Mouse (Mus musculus): ENCODE measurements at regions not wholly inside any gene's neighbourhood (a gene's known extent, or its start where the extent isn't known, plus 50 kb on each side); places are given as distances from the start of the nearest gene placed in this dataset.

DNA sequence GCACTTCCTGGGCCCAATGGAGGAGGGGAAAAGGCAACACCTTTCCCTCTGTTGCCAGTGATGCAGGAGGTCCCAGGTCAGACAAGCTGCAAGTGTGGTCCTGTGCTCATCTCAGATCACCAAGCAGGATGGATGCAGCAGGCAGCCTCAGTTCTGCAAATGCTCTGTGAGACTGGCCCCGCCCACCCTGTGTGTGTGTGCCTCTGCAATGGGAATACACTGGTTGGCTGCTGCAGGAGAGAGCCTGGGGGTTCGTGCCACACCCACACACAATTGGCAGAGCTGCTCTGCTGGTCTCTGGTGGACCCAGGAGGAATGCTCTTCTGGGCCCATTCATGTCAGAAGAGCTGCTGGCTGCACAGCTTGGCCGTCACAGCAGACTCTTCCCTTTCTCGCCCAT is 102.2 kb upstream of the Igsf21 start:
- Histone ChIP-seq H3K9ac (no peak overlapping the region), H3K4me1 (0 out of 2 replicates have a peak, but pooled peaks cover 12% of the 10 kb centered on the region), H3K36me3 (no peaks in the 10 kb centered on the region), H3K4me2 (replicated peaks) (no peak overlapping the region), H3K27me3 (replicated peaks) (no peaks in the 10 kb centered on the region), H3K4me3 (no peak overlapping the region), H3K9me3 (no peaks in the 10 kb centered on the region), H3K27ac (no peak overlapping the region)
- no peak for ATAC-seq (ENCODE audit: low FRiP score, low read depth)
- WGBS = 52% methylated on average over 4 of the region's 4 CpGs

DNA sequence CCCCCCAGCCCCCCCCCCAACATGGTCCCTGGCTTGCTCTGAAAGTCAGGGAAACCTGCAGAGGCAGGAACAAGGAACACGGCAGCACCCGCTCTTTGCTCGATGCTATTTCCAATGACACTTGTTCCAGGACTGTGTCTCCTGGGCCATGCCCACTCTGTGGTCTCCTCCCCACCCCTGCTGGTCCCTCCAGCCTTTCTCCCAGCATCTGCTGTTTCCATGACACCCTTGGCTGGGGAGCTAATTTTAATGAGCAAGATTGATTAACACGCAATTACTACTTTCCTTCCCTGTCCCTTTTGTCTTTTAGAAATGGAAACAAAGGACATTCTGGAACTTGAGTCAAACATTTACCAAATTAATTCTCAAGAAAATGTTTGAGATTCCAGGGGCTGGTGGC is 83.6 kb upstream of the Igsf21 start:
- H3K27me3 ChIP-seq (replicated peaks) = no peaks in the 10 kb centered on the region
- no peak overlapping the region for H3K4me2 ChIP-seq (replicated peaks)
- no peak overlapping the region for H3K9ac ChIP-seq
- WGBS = 83% methylated on average over 4 of the region's 4 CpGs
- no peak overlapping the region for H3K27ac ChIP-seq
- ATAC-seq (ENCODE audit: low FRiP score, low read depth) = no peak
- no peaks in the 10 kb centered on the region for H3K9me3 ChIP-seq
- H3K36me3 ChIP-seq = no peaks in the 10 kb centered on the region
- no peak overlapping the region for H3K4me3 ChIP-seq
- no peaks in the 10 kb centered on the region for H3K4me1 ChIP-seq

DNA sequence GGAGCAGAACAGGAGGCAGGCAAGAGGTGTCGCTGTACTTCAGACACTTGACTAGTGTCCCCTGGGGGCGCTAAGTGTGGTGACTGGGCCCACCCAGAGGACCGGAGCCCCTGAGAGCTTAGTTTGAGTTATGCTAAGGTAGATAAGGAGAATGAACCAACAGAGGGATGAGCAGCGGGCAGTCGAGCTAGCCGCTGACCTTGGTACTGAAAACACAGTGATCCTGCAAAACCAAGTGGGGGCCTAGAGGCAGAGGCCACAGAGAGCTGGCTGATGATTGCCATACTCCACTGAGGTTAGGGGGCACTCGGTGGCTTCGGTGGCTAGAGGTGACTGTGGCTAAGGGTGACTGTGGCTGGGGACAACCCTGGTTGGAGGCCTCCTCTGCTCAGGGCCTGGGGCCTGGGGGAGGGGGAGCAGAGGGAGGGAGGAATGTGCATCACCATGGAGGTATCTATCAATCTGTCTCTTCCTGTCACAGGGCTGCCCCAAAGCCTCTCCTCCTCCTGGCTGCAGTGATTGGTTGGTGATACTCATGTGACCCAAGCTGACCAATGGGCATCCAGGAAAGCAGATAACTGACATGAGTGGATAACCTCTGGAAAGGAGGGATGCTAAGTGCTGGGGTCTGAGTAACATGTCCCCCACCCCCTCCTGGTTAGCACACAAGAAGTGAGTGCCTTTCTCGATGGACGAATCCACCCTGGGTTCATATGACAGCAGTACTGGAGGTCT is 80.3 kb upstream of the Igsf21 start:
- Histone ChIP-seq H3K4me2 (replicated peaks) (no peak overlapping the region), H3K9ac (no peak overlapping the region), H3K27me3 (replicated peaks) (no peaks in the 10 kb centered on the region), H3K4me1 (no peaks in the 10 kb centered on the region), H3K36me3 (no peaks in the 10 kb centered on the region), H3K4me3 (no peak overlapping the region), H3K27ac (no peak overlapping the region), H3K9me3 (peaks cover 12% of the 10 kb centered on the region)
- 26% methylated on average over 10 of the region's 10 CpGs for WGBS
- no peak for ATAC-seq (ENCODE audit: low FRiP score, low read depth)

DNA sequence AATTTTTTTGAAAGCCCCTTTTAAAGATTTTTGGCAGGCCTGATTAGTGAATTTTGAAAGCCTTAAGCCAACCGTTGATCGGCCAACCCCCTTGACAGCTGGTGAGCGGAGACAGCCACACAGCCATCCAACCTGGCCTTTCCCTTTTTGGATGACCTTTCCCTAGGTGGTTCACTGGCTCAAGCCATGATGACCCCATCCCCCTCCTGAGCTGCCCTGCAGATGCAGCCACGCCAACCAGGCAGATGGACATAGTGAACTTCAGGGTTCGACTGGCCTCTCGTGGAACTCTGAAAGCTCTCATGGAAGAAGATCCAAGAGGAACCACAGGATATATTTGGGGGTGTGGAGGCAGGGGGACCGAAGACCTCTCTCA is 79.1 kb upstream of the Igsf21 start:
- no peak for ATAC-seq (ENCODE audit: low FRiP score, low read depth)
- 86% methylated on average over 7 of the region's 7 CpGs for WGBS
- H3K4me2 ChIP-seq (replicated peaks) = no peak overlapping the region

DNA sequence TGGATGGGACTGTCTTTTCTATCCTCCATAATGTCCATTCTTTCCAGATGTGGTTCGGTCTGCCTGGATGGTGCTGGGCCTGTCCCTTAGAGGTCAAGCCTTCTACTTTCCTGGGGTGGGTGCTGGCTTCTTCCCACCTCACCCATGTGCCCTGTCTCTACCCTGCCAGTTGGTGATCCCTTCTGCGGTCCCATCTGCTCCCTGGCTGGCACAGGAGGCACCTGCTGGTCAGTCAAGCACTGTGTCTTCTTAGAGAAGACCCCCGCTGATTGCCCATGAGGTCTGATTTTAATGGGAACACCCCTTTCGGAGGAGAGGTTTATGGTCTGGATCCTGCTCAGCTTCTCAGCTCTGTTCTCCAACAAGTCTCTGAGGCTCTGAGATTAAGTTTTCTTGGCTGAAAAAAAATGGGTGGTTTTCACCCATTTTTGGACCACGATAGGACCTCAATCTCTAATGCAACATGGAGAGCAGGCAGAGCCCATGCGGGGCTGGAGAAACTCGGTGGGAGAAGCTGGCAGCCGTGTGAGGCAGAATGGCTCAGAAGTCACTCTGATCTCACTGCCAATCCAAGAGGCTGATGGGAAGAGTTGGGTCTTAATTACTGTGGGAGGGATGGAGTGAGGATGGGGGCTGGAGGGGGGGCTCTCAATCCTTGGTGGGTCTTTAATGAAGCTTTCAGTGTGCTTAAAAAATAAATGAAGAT is 78.5 kb upstream of the Igsf21 start:
- H3K4me3 ChIP-seq = no peak overlapping the region
- peaks cover 12% of the 10 kb centered on the region for H3K9me3 ChIP-seq
- no peaks in the 10 kb centered on the region for H3K4me1 ChIP-seq
- no peak overlapping the region for H3K9ac ChIP-seq
- no peaks in the 10 kb centered on the region for H3K36me3 ChIP-seq
- no peak overlapping the region for H3K4me2 ChIP-seq (replicated peaks)
- ATAC-seq (ENCODE audit: low FRiP score, low read depth) = no peak
- 87% methylated on average over 8 of the region's 8 CpGs for WGBS
- H3K27me3 ChIP-seq (replicated peaks) = no peaks in the 10 kb centered on the region
- no peak overlapping the region for H3K27ac ChIP-seq

More for the DNA sequence above, 79.1 kb upstream of the Igsf21 start:
- Histone ChIP-seq H3K9ac (no peak overlapping the region), H3K27me3 (replicated peaks) (no peaks in the 10 kb centered on the region), H3K36me3 (no peaks in the 10 kb centered on the region), H3K4me3 (no peak overlapping the region), H3K27ac (no peak overlapping the region), H3K4me1 (no peaks in the 10 kb centered on the region), H3K9me3 (peaks cover 12% of the 10 kb centered on the region)

DNA sequence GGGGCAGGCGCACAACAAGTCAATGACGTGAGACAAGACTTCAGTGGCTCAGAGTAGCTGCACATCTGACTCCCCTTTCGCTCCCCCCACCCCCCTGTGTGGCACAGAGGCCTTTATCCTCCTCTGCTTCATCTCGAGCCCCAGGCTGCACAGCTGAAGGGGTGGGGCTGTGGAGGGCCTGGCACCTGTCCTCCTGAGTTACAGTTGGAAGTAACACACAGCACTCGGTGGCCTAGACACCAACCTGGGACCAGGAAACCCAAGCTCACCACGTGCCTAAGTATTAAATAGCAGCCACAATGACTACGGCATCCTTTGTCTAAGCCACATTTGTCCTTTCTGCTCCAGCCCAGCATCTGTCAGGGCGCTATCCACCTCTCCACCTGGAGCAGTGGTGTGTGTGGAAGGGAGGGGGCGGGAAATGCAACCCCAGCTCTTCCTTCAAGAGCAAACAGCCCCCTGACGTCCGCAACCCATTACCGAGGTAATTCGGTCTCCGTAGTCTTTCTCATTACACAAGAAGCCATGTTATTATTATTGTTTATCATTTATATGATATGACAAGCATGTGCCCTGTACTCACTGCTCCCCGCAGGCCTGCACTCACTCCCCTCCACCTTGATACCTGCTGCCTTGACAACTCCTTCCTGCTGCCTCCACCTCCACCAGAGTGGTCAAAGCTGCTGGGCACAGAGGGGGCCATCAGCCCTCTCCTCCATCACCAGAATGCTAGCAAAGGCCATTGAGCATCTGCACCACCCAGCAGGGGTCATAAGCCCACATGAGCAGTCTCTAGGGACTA is 73.7 kb upstream of the Igsf21 start:
- ATAC-seq (ENCODE audit: low FRiP score, low read depth) = no peak
- Histone ChIP-seq H3K27me3 (replicated peaks) (no peaks in the 10 kb centered on the region), H3K9ac (no peak overlapping the region)

DNA sequence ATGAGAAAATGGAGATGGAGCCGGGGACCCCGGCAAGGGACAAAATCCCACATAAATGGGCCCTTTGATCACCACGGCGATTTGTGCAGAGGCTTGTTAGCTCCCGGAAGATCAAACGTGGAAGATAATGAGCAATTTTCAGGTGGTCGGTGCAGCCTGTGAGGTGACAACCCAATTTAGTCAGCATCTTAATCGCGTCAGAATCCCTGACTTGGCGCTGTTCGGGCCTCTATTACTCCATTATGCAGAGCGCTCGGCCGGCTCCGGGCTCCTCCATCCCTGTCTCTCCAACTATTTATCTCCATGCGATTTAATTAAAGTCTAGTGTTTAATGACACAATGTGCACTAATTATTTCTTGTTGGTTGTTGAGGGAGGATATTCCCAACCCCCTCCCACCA is 66.1 kb upstream of the Igsf21 start:
- Histone ChIP-seq H3K36me3 (no peaks in the 10 kb centered on the region), H3K9me3 (peaks cover 3% of the 10 kb centered on the region; the same call in 1 of the 2 replicates), H3K4me1 (peaks cover 7% of the 10 kb centered on the region), H3K4me3 (no peak overlapping the region), H3K27ac (no peak overlapping the region), H3K27me3 (replicated peaks) (no peaks in the 10 kb centered on the region), H3K4me2 (replicated peaks) (no peak overlapping the region), H3K9ac (no peak overlapping the region)
- 61% methylated on average over 16 of the region's 16 CpGs for WGBS
- ATAC-seq (ENCODE audit: low FRiP score, low read depth) = no peak

More for the DNA sequence above, 73.7 kb upstream of the Igsf21 start:
- Histone ChIP-seq H3K4me2 (replicated peaks) (no peak overlapping the region), H3K4me3 (no peak overlapping the region), H3K27ac (no peak overlapping the region), H3K4me1 (peaks cover 7% of the 10 kb centered on the region), H3K36me3 (no peaks in the 10 kb centered on the region), H3K9me3 (peaks cover 12% of the 10 kb centered on the region)
- WGBS = 70% methylated on average over 15 of the region's 15 CpGs

DNA sequence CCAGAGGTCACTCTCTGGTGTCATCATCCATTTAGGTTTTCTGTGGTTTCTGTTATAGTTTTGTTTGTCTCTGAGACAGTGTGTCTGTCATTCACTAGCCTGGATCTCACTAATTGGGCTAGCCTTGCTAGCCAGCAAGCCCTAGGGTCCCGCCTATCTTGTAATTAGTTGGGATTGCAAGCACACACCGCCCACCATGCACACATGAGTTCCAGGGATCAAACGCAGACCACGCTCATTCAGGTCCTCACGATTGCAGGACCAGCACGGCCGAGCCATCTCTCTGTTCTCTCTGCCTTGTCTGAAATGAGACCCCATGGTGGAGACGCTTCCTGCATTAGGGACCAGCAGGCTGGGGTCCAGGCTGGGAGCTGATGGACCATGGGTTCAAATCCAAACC is 60.9 kb upstream of the Igsf21 start:
- no peaks in the 10 kb centered on the region for H3K27me3 ChIP-seq (replicated peaks)
- ATAC-seq (ENCODE audit: low FRiP score, low read depth) = no peak
- no peaks in the 10 kb centered on the region for H3K9me3 ChIP-seq
- WGBS = 86% methylated on average over 8 of the region's 8 CpGs
- H3K36me3 ChIP-seq = no peaks in the 10 kb centered on the region
- H3K4me3 ChIP-seq = no peak overlapping the region
- no peak overlapping the region for H3K4me2 ChIP-seq (replicated peaks)
- H3K4me1 ChIP-seq = no peaks in the 10 kb centered on the region
- no peak overlapping the region for H3K9ac ChIP-seq
- H3K27ac ChIP-seq = no peak overlapping the region

DNA sequence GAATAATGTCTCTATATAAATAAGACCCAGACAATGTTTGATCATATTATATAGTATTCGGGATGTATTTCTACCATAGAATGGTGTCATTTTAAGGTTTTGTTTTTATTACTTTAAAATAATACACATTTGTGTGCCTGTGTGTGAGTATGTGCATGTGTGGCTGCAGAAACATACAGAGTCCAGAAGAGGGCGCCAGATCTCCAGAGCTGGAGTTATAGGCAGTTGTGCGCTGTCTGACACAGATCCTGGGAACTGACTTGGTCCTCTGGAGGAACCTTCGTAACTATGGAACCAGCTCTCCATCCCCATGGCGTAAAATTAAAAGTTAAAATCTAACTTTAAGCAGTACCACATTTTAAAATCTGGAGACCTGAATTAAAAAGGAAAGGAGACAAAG is 58.4 kb upstream of the Igsf21 start:
- H3K4me1 ChIP-seq = no peaks in the 10 kb centered on the region
- no peak overlapping the region for H3K9ac ChIP-seq
- H3K9me3 ChIP-seq = no peaks in the 10 kb centered on the region
- H3K4me2 ChIP-seq (replicated peaks) = no peak overlapping the region
- no peaks in the 10 kb centered on the region for H3K36me3 ChIP-seq
- no peaks in the 10 kb centered on the region for H3K27me3 ChIP-seq (replicated peaks)
- no peak overlapping the region for H3K27ac ChIP-seq
- H3K4me3 ChIP-seq = no peak overlapping the region
- WGBS = 77% methylated on average over 5 of the region's 5 CpGs
- no peak for ATAC-seq (ENCODE audit: low FRiP score, low read depth)

DNA sequence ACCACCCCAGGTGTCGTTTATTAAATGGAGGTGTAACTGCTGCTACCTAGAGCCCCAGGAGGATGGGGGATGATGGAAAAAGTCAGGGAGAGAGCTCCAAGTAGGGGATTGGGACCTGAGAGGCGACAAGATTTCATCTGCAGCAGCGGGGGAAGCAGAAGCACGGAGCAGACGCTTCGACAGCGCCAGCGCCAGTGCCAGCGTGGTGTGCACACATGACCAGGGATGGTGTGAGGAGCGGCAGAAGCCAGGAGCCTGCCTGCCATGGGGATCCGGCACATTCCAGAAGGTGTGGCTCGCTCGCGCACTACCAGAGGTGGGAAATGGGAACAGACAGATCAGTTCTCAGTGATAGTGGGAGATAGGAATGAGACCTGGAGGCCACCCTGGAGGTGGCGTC is 55.1 kb upstream of the Igsf21 start:
- H3K9ac ChIP-seq = no peak overlapping the region
- no peak for ATAC-seq (ENCODE audit: low FRiP score, low read depth)
- H3K36me3 ChIP-seq = no peaks in the 10 kb centered on the region
- H3K27me3 ChIP-seq (replicated peaks) = no peaks in the 10 kb centered on the region
- H3K4me1 ChIP-seq = no peaks in the 10 kb centered on the region
- H3K4me3 ChIP-seq = no peak overlapping the region
- H3K4me2 ChIP-seq (replicated peaks) = no peak overlapping the region
- no peak overlapping the region for H3K27ac ChIP-seq
- no peaks in the 10 kb centered on the region for H3K9me3 ChIP-seq
- 87% methylated on average over 15 of the region's 15 CpGs for WGBS

DNA sequence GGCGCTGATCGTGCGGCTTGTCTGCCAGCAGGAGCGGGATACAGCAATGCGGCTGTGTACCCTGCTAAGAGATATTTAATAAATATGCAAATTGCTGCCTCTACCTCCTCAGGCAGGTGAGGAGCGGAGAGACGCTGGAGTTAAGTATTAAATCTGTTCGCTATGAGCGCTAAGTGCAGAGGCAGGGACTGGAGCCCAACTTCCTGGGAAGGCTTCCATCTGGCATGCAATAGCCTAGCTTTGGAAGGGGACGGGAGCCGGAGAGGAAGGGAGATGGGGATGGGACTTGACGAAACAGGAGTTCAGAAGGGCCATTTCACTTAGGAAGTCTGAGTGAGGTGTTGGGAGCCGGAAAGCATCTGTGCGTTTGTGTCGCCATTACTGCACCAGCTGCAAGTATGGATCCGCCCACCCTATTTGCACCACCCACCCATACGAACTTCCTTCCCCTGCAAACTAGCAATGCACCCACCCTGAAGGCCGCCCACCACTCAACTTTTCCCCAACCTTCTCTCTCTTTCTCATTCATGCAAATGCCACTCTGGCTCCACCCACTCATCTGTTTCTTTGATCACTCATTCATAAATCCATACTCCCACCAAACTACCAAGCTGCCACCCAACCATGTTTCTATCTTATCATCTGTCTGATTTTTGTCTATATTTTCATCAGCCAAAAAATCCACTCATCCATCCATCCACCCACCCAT is 51.5 kb upstream of the Igsf21 start:
- no peaks in the 10 kb centered on the region for H3K27me3 ChIP-seq (replicated peaks)
- no peak overlapping the region for H3K4me2 ChIP-seq (replicated peaks)
- no peak overlapping the region for H3K4me3 ChIP-seq
- ATAC-seq (ENCODE audit: low FRiP score, low read depth) = no peak
- H3K4me1 ChIP-seq = no peaks in the 10 kb centered on the region
- 78% methylated on average over 18 of the region's 18 CpGs for WGBS
- H3K9ac ChIP-seq = no peak overlapping the region
- no peak overlapping the region for H3K27ac ChIP-seq
- no peaks in the 10 kb centered on the region for H3K36me3 ChIP-seq
- no peaks in the 10 kb centered on the region for H3K9me3 ChIP-seq
